Mouse (Mus musculus): ENCODE data around the gene Ralgapb. TPM values are rescaled to one million over a fixed set of nuclear protein-coding genes. Genes with fewer than 3 reads are reported as not detected.

Ralgapb gene
- polyA plus RNA-seq, 1 experiment from 2014 or later, result 46.2 TPM

DNA sequence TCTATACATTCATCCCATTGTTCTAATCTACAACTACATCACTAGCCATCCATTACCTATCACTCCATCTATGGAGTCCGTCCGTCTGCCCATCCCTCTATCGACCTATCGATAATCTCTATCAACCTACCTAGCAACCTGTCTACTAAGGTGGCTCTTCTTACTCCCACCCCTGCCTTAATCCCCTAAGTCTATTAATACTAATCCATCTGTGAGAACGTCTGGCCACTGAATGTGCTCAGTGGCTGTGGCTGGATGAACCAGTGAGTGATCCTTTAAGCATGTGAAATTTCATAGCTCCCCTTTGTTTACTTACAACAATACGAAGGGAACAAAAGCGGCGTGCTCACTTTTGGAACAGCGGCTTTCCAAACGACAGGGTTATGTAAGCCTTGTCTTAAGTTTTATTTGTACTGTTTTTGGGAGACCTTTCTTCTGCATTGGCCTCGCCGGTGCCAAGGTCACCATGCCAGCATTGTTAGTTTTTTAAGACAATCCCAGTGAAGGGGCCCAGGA is 104.2 kb downstream of the Ralgapb start:
- DNase-seq (ENCODE audit: low read depth, low spot score) (no peak), ATAC-seq (no peak)
- ChIA-PET POLR2A (no interaction called here), CTCF (interaction anchor here (1.2 kb wide), 1 partner anchor 33 kb away, joined by 4 read pairs; no protein-coding TSS in a partner anchor)
- TF ChIP-seq CTCF (IDR thresholded peaks at IDR 0.05), result no peak
- in situ Hi-C loops (cut with MboI; ENCODE audit: low pct_unique_long_range_greater_than_20kb), result no loop called here
- no peaks in the 10 kb centered on the region for H3K27me3 ChIP-seq

- no peaks in the 10 kb centered on the region for H3K27me3 ChIP-seq
- no peak for TF ChIP-seq CTCF (IDR thresholded peaks at IDR 0.05)
- ChIA-PET POLR2A (interaction anchor here (0.6 kb wide), 1 partner anchor 10 kb away, joined by 5 read pairs; no protein-coding TSS in a partner anchor), CTCF (interaction anchor here (1.4 kb wide), 1 partner anchor 9 kb away, joined by 3 read pairs; no protein-coding TSS in a partner anchor)
- ATAC-seq (peak; percentile 91), DNase-seq (ENCODE audit: low read depth, low spot score) (peak; percentile 86)
- in situ Hi-C loops (cut with MboI; ENCODE audit: low pct_unique_long_range_greater_than_20kb), result no loop called here
Measured at GRCm38 (mm10) chr2:158518583-158518982, 108.9 kb downstream of the Ralgapb start.

- H3K27me3 ChIP-seq, result no peaks in the 10 kb centered on the region
- ChIA-PET CTCF (interaction anchor here (1.4 kb wide), 1 partner anchor 9 kb away, joined by 3 read pairs; no protein-coding TSS in a partner anchor), POLR2A (no interaction called here)
- no peak for TF ChIP-seq CTCF (IDR thresholded peaks at IDR 0.05)
- ATAC-seq (peak; percentile 15), DNase-seq (ENCODE audit: low read depth, low spot score) (no peak)
- in situ Hi-C loops (cut with MboI; ENCODE audit: low pct_unique_long_range_greater_than_20kb), result no loop called here
Measured at GRCm38 (mm10) chr2:158519071-158519470, 109.4 kb downstream of the Ralgapb start.

DNA sequence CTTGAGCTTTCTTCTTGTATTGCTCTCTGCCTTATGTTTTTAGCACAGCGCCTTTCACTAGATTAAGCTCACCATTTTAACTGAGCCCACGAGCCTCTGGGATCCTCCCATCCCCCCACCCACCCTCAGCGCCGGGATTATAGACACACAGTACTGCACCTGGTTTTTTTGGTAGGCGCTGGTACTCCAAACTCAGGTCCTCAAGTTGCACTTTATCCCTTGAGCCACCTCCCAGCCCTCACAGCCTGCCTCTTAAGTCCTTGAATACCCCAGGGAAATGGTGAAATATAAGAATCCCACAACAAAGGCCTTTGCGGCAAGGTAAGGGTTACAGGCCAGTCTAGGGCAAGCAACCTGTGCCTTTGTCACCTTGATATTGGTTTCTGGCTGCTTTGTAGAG is 110.2 kb downstream of the Ralgapb start:
- CTCF ChIA-PET, result interaction anchor here (1.4 kb wide), 1 partner anchor 8 kb away, joined by 3 read pairs; no protein-coding TSS in a partner anchor
- DNase-seq (ENCODE audit: low read depth, low spot score) (no peak), ATAC-seq (no peak)
- POLR2A ChIA-PET, result no interaction called here
- in situ Hi-C loops (cut with MboI; ENCODE audit: low pct_unique_long_range_greater_than_20kb), result no loop called here
- no peak for TF ChIP-seq CTCF (IDR thresholded peaks at IDR 0.05)
- no peaks in the 10 kb centered on the region for H3K27me3 ChIP-seq

DNA sequence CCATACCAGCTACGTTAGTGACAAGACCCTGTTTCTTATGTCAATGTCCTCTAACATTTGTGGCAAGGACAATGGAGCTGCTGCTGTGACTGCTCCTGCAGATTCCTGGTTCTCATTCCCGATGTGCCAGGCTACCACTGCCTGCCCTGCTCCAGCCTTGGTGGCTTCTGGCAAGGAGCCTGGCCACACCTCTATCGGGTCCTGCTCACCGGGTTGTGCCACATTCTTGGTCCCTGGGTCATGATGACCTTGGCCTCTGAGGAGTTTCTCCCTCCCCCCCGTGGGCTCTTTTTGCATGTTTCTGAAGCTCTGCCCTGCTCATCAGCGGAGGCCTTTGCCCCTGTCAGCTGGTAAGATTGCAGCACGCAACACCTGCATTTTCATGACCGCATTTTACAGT is 113.4 kb downstream of the Ralgapb start:
- in situ Hi-C loops (cut with MboI; ENCODE audit: low pct_unique_long_range_greater_than_20kb), result no loop called here
- no peak for DNase-seq (ENCODE audit: low read depth, low spot score)
- ChIA-PET CTCF (interaction anchor here (1.0 to 1.5 kb wide), 2 partner anchors 11 to 106 kb away, joined by 3 to 4 read pairs; no protein-coding TSS in a partner anchor), POLR2A (no interaction called here)
- TF ChIP-seq CTCF (IDR thresholded peaks at IDR 0.05), result no peak
- H3K27me3 ChIP-seq, result no peaks in the 10 kb centered on the region
- peak; percentile 36 for ATAC-seq

DNA sequence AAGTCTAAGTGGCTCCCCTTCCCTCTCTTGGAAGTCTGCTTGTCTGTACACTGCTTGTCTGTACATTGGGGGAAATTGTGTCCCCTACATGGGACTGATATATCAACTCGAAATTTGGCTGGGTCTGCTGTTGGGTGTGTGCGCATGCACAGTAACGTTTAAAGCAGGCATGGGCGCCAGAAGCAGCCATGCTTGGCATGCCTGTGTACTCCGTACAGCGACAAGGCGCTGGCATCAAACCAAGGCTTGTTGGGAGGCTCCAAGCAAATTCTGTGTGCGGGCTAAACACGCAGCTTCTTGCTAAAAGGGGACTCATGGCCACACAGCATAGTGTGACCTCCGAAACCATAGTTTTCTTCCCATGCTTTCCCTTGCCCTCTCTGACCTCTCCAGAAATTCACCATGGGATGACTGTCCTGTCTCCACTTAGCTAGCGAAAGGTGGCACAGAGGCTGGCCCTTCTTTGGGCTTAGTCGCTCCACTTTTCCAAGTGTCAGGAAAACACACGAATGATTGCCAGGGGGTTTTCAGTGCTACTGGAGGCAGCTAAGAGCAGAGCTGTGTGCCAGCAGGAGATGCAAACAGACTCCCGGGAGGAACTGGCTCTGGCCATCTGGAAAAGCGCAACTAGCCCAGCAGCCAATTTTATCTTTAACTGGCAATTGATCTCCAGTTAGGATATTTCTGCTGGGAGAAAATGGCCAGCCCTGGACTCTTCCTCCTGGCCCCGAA is 114.6 kb downstream of the Ralgapb start:
- POLR2A ChIA-PET, result no interaction called here
- H3K27me3 ChIP-seq, result no peaks in the 10 kb centered on the region
- DNase-seq (ENCODE audit: low read depth, low spot score) (no peak), ATAC-seq (no peak)
- CTCF ChIA-PET, result no interaction called here
- no peak for TF ChIP-seq CTCF (IDR thresholded peaks at IDR 0.05)
- in situ Hi-C loops (cut with MboI; ENCODE audit: low pct_unique_long_range_greater_than_20kb), result no loop called here

DNA sequence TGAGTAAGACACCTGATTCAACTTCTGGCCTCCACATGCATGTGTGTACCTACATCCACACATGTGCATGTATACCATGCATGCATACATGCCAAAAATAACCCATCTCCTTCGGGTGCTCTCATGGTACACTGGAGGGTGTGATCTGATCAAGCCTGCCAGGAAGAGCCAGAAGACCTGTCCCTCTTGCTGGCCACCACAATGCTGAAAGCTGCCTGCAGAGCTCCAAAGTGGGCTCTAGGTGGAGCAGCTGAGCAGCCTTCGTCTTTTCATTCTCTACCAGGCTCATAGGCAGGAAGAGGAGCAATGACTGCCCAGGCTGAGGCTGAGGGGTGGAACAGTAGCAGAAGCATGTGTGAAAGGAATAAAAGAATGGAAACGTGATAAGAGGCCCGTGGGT is 124.4 kb downstream of the Ralgapb start:
- DNase-seq (ENCODE audit: low read depth, low spot score) (no peak), ATAC-seq (peak; percentile 89)
- ChIA-PET POLR2A (interaction anchor here (0.8 kb wide), 1 partner anchor 12 kb away, joined by 3 read pairs; no protein-coding TSS in a partner anchor), CTCF (interaction anchor here (0.9 to 1.8 kb wide), 4 partner anchors 11 to 108 kb away, joined by 3 to 6 read pairs (median 4); partner anchors contain the start of gene Actr5)
- H3K27me3 ChIP-seq, result no peaks in the 10 kb centered on the region
- in situ Hi-C loops (cut with MboI; ENCODE audit: low pct_unique_long_range_greater_than_20kb), result no loop called here
- TF ChIP-seq CTCF (IDR thresholded peaks at IDR 0.05), result peak; percentile 88

DNA sequence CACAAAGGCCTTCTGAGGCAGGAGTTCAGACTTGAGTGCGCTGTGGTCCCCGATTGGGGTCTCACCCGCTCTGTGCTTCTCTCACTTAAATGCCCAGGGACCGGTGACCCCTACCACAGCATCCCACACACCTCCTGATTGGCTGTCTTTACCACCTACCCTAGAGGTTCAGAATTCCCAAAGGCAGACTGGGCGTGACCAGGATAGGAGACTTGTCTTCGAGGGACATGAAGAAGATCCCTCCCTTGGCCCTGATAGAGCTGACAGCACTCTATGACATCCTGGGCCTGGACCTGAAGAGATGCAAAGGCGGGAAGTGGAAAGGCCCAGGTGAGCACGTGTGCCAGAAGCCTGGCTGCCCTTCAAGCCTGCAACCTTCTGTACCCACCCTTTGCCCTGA is 124.9 kb downstream of the Ralgapb start:
- CTCF ChIA-PET, result interaction anchor here (0.9 to 1.8 kb wide), 3 partner anchors 61 to 107 kb away, joined by 3 to 6 read pairs (median 4); partner anchors contain the start of gene Actr5
- TF ChIP-seq CTCF (IDR thresholded peaks at IDR 0.05), result no peak
- POLR2A ChIA-PET, result interaction anchor here (0.8 kb wide), 1 partner anchor 12 kb away, joined by 3 read pairs; no protein-coding TSS in a partner anchor
- DNase-seq (ENCODE audit: low read depth, low spot score) (no peak), ATAC-seq (no peak)
- no peaks in the 10 kb centered on the region for H3K27me3 ChIP-seq
- in situ Hi-C loops (cut with MboI; ENCODE audit: low pct_unique_long_range_greater_than_20kb), result no loop called here

- TF ChIP-seq CTCF (IDR thresholded peaks at IDR 0.05), result no peak
- ChIA-PET CTCF (interaction anchor here (1.0 kb wide), 1 partner anchor 9 kb away, joined by 3 read pairs; no protein-coding TSS in a partner anchor), POLR2A (no interaction called here)
- no peaks in the 10 kb centered on the region for H3K27me3 ChIP-seq
- ATAC-seq (no peak), DNase-seq (ENCODE audit: low read depth, low spot score) (no peak)
- in situ Hi-C loops (cut with MboI; ENCODE audit: low pct_unique_long_range_greater_than_20kb), result no loop called here
Measured at GRCm38 (mm10) chr2:158539433-158540305, 130.0 kb downstream of the Ralgapb start.

- CTCF ChIA-PET, result no interaction called here
- no peaks in the 10 kb centered on the region for H3K27me3 ChIP-seq
- ATAC-seq (no peak), DNase-seq (ENCODE audit: low read depth, low spot score) (no peak)
- in situ Hi-C loops (cut with MboI; ENCODE audit: low pct_unique_long_range_greater_than_20kb), result no loop called here
- no peak for TF ChIP-seq CTCF (IDR thresholded peaks at IDR 0.05)
- POLR2A ChIA-PET, result no interaction called here
Measured at GRCm38 (mm10) chr2:158541286-158541685, 131.6 kb downstream of the Ralgapb start.
